Mouse (Mus musculus): ENCODE results near the gene Smox. TPM values are rescaled to one million over a fixed set of nuclear protein-coding genes. Genes with fewer than 3 reads are reported as not detected.

Gene Smox
- total RNA-seq (2014; rRNA removed) (61.0 and 67.9 TPM in 2 replicates), polyA plus RNA-seq (2015; fragmentation: Nextera tagmentation; extraction: Ambion mirVana) (47.2 and 55.4 TPM in 2 replicates)

- DNase-seq (no peak), ATAC-seq (no peak)
- TF ChIP-seq CTCF (IDR thresholded peaks at IDR 0.05; ENCODE audit: low read depth): no peak
Observed at GRCm38 (mm10) chr2:131491196-131491595, at the start of gene Smox. TSS of gene Smox (plus strand) at chr2:131491496.

GRCm38 (mm10) chr2:131443084-131443890 is 48.0 kb upstream of the Smox start:
- 61% methylated on average over 8 of the region's 8 CpGs for WGBS

More at GRCm38 (mm10) chr2:131491196-131491595, at the start of gene Smox:
- peak within 1 kb of the TSS; percentile 89 for H3K4me3 ChIP-seq (ENCODE audit: low read depth, low read length)
- WGBS: 22% methylated on average over 7 of the region's 7 CpGs
- no peaks in the 10 kb centered on the region for H3K9me3 ChIP-seq (ENCODE audit: low read length)
- peak within 1 kb of the TSS; percentile 86 for H3K27ac ChIP-seq (ENCODE audit: low read depth, low read length)
- no peaks in the 10 kb centered on the region for H3K36me3 ChIP-seq (ENCODE audit: insufficient read depth)
- peak within 1 kb of the TSS; percentile 93 for H3K4me2 ChIP-seq (ENCODE audit: low read depth)
- H3K9ac ChIP-seq: peak within 1 kb of the TSS; percentile 92
- peaks cover 15% of the 10 kb centered on the region for H3K4me1 ChIP-seq (ENCODE audit: insufficient read depth)
- H3K27me3 ChIP-seq (ENCODE audit: insufficient read depth, low read length): no peaks in the 10 kb centered on the region

GRCm38 (mm10) chr2:131443891-131444190 is 47.5 kb upstream of the Smox start:
- no peak overlapping the region for H3K4me3 ChIP-seq (ENCODE audit: low read depth, low read length)
- WGBS: 59% methylated on average over 1 of the region's 1 CpGs
- DNase-seq: no peak
- H3K9me3 ChIP-seq (ENCODE audit: low read length): no peaks in the 10 kb centered on the region
- no peaks in the 10 kb centered on the region for H3K36me3 ChIP-seq (ENCODE audit: insufficient read depth)
- H3K4me2 ChIP-seq (ENCODE audit: low read depth): no peak overlapping the region
- H3K9ac ChIP-seq: no peak overlapping the region
- no peaks in the 10 kb centered on the region for H3K27me3 ChIP-seq (ENCODE audit: insufficient read depth, low read length)
- no peak for TF ChIP-seq CTCF (IDR thresholded peaks at IDR 0.05; ENCODE audit: low read depth)
- ATAC-seq: no peak
- no peaks in the 10 kb centered on the region for H3K4me1 ChIP-seq (ENCODE audit: insufficient read depth)
- no peak overlapping the region for H3K27ac ChIP-seq (ENCODE audit: low read depth, low read length)

More at GRCm38 (mm10) chr2:131443084-131443890, 48.0 kb upstream of the Smox start:
- Histone ChIP-seq H3K4me1 (ENCODE audit: insufficient read depth) (no peaks in the 10 kb centered on the region), H3K9ac (no peak overlapping the region), H3K27ac (ENCODE audit: low read depth, low read length) (no peak overlapping the region), H3K4me3 (ENCODE audit: low read depth, low read length) (no peak overlapping the region), H3K9me3 (ENCODE audit: low read length) (no peaks in the 10 kb centered on the region), H3K27me3 (ENCODE audit: insufficient read depth, low read length) (no peaks in the 10 kb centered on the region), H3K4me2 (ENCODE audit: low read depth) (no peak overlapping the region), H3K36me3 (ENCODE audit: insufficient read depth) (no peaks in the 10 kb centered on the region)
- ATAC-seq: no peak
- no peak for DNase-seq
- no peak for TF ChIP-seq CTCF (IDR thresholded peaks at IDR 0.05; ENCODE audit: low read depth)

- WGBS: 57% methylated on average over 2 of the region's 2 CpGs
- H3K4me1 ChIP-seq (ENCODE audit: insufficient read depth): no peaks in the 10 kb centered on the region
- H3K9ac ChIP-seq: no peak overlapping the region
- no peak overlapping the region for H3K4me2 ChIP-seq (ENCODE audit: low read depth)
- H3K27ac ChIP-seq (ENCODE audit: low read depth, low read length): no peak overlapping the region
- DNase-seq (no peak), ATAC-seq (no peak)
- no peak for TF ChIP-seq CTCF (IDR thresholded peaks at IDR 0.05; ENCODE audit: low read depth)
- no peaks in the 10 kb centered on the region for H3K9me3 ChIP-seq (ENCODE audit: low read length)
- H3K4me3 ChIP-seq (ENCODE audit: low read depth, low read length): no peak overlapping the region
- no peaks in the 10 kb centered on the region for H3K27me3 ChIP-seq (ENCODE audit: insufficient read depth, low read length)
- H3K36me3 ChIP-seq (ENCODE audit: insufficient read depth): no peaks in the 10 kb centered on the region
Observed at GRCm38 (mm10) chr2:131446416-131446982, 44.8 kb upstream of the Smox start.

GRCm38 (mm10) chr2:131447566-131448330 is 43.5 kb upstream of the Smox start:
- Histone ChIP-seq H3K4me2 (ENCODE audit: low read depth) (no peak overlapping the region), H3K4me3 (ENCODE audit: low read depth, low read length) (no peak overlapping the region), H3K9ac (no peak overlapping the region), H3K4me1 (ENCODE audit: insufficient read depth) (no peaks in the 10 kb centered on the region), H3K36me3 (ENCODE audit: insufficient read depth) (no peaks in the 10 kb centered on the region), H3K27ac (ENCODE audit: low read depth, low read length) (no peak overlapping the region), H3K9me3 (ENCODE audit: low read length) (no peaks in the 10 kb centered on the region), H3K27me3 (ENCODE audit: insufficient read depth, low read length) (no peaks in the 10 kb centered on the region)
- no peak for TF ChIP-seq CTCF (IDR thresholded peaks at IDR 0.05; ENCODE audit: low read depth)
- DNase-seq (no peak), ATAC-seq (no peak)
- 80% methylated on average over 8 of the region's 8 CpGs for WGBS

- ATAC-seq: no peak
- no peaks in the 10 kb centered on the region for H3K36me3 ChIP-seq (ENCODE audit: insufficient read depth)
Observed at GRCm38 (mm10) chr2:131448353-131448752, 42.9 kb upstream of the Smox start.

GRCm38 (mm10) chr2:131449720-131450119 is 41.6 kb upstream of the Smox start:
- Histone ChIP-seq H3K4me3 (ENCODE audit: low read depth, low read length) (no peak overlapping the region), H3K4me2 (ENCODE audit: low read depth) (no peak overlapping the region), H3K9ac (no peak overlapping the region), H3K27ac (ENCODE audit: low read depth, low read length) (no peak overlapping the region), H3K9me3 (ENCODE audit: low read length) (no peaks in the 10 kb centered on the region), H3K36me3 (ENCODE audit: insufficient read depth) (no peaks in the 10 kb centered on the region), H3K4me1 (ENCODE audit: insufficient read depth) (no peaks in the 10 kb centered on the region), H3K27me3 (ENCODE audit: insufficient read depth, low read length) (no peaks in the 10 kb centered on the region)
- no peak for TF ChIP-seq CTCF (IDR thresholded peaks at IDR 0.05; ENCODE audit: low read depth)
- ATAC-seq (no peak), DNase-seq (no peak)
- WGBS: 55% methylated on average over 5 of the region's 5 CpGs

More at GRCm38 (mm10) chr2:131448353-131448752, 42.9 kb upstream of the Smox start:
- no peak for TF ChIP-seq CTCF (IDR thresholded peaks at IDR 0.05; ENCODE audit: low read depth)
- Histone ChIP-seq H3K4me2 (ENCODE audit: low read depth) (no peak overlapping the region), H3K4me1 (ENCODE audit: insufficient read depth) (no peaks in the 10 kb centered on the region), H3K27me3 (ENCODE audit: insufficient read depth, low read length) (no peaks in the 10 kb centered on the region), H3K9ac (no peak overlapping the region), H3K4me3 (ENCODE audit: low read depth, low read length) (no peak overlapping the region), H3K27ac (ENCODE audit: low read depth, low read length) (no peak overlapping the region), H3K9me3 (ENCODE audit: low read length) (no peaks in the 10 kb centered on the region)
- no peak for DNase-seq

Data from forebrain, postnatal 0 days (tissue).